Mouse (Mus musculus): ENCODE measurements around the gene Dbp. TPM values are rescaled to one million over a fixed set of nuclear protein-coding genes. Genes with fewer than 3 reads are reported as not detected.
"Not testable (repeated sequence)": the region's sequence is repeated elsewhere in the genome, so short reads cannot be mapped to it uniquely, and the experiment has no call there.

Gene Dbp
- polyA plus RNA-seq (2014; fragmentation: Nextera tagmentation; extraction: Ambion mirVana) = 2.1 TPM in 2 replicates

DNA sequence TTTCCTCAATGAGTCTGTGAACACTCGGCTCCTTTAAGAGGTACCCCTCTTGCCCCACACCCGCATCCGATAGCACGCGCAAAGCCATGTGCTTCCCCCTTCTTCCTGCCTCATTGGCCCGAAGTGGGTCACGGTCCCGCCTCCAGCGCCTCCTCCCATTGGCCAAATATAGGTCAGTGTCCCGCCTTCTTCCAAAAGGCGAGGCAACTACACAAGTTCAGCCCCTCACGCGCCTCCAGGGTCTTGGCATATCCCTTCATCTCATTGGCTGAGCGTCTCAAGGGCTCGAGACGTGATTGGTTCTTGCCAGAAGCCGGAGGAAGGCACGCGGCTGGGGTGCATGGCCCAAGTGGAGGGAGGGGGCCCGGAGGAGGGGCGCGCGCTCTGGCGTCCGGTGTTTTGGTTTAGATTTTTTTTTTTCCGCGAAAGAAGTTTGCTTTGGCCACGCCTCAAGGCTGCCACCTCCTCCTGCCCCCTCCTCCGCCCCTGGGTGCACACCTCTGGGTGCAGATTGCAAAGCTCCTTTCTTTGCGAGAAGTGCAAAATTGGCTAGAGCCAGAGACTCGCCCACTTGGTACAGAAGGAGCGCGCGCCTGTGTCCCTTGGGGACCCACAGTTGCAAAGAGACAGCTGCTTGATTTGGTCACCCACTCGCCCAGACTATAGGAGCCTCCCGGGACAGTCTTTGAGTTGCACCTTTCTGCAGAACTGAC lies at the start of gene Dbp:
Gene Dbp, plus strand, starts transcription at position 359 of the 713 bp plus-strand sequence.
- DNase-seq = peak; percentile 99
- no peaks in the 10 kb centered on the region for H3K9me3 ChIP-seq (ENCODE audit: low read depth, low read length)
- peak within 1 kb of the TSS; percentile 48 for H3K9ac ChIP-seq
- H3K27ac ChIP-seq (ENCODE audit: low read depth) = peak within 1 kb of the TSS; percentile 80
- peak; percentile 87 for ATAC-seq (ENCODE audit: insufficient read depth)
- WGBS = under 1% methylated on average over 36 of the region's 36 CpGs
- TF ChIP-seq CTCF (IDR thresholded peaks at IDR 0.05; ENCODE audit: low read depth) = no peak
- H3K4me3 ChIP-seq (ENCODE audit: low read depth, low read length) = peak within 1 kb of the TSS; percentile 55
- H3K36me3 ChIP-seq (ENCODE audit: insufficient read depth) = peaks cover 7% of the 10 kb centered on the region; the same call in 1 of the 2 replicates
- peaks cover 26% of the 10 kb centered on the region for H3K4me1 ChIP-seq (ENCODE audit: insufficient read depth)
- H3K27me3 ChIP-seq (ENCODE audit: insufficient read depth, low read length) = peaks cover 9% of the 10 kb centered on the region
- H3K4me2 ChIP-seq = peak within 1 kb of the TSS; percentile 95

- no peak overlapping the region for H3K4me3 ChIP-seq (ENCODE audit: low read depth, low read length)
- DNase-seq (no peak), ATAC-seq (ENCODE audit: insufficient read depth) (no peak)
- 0 out of 2 replicates have a peak, but pooled peaks cover 9% of the 10 kb centered on the region for H3K4me1 ChIP-seq (ENCODE audit: insufficient read depth)
- H3K4me2 ChIP-seq = no peak overlapping the region
- TF ChIP-seq CTCF (IDR thresholded peaks at IDR 0.05; ENCODE audit: low read depth) = no peak
- no peaks in the 10 kb centered on the region for H3K27me3 ChIP-seq (ENCODE audit: insufficient read depth, low read length)
- WGBS = 75% methylated on average over 11 of the region's 11 CpGs
- H3K36me3 ChIP-seq (ENCODE audit: insufficient read depth) = no peaks in the 10 kb centered on the region
- no peaks in the 10 kb centered on the region for H3K9me3 ChIP-seq (ENCODE audit: low read depth, low read length)
- no peak overlapping the region for H3K9ac ChIP-seq
- H3K27ac ChIP-seq (ENCODE audit: low read depth) = no peak overlapping the region
Measured at GRCm38 (mm10) chr7:45660746-45661478, 44.0 kb upstream of the Dbp start.

DNA sequence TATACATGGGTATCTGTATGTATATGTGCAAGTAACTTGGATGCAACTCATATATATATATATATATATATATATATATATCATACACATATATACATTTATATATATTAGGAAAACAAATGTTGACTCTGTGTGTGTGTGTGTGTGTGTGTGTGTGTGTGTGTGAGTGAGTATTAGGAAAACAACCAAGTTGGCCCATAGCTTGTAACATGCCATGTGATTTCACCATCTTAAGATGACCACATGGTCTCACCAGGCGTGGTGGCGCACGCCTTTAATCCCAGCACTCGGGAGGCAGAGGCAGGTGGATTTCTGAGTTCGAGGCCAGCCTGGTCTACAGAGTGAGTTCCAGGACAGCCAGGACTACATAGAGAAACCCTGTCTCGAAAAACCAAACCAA lies 43.2 kb upstream of the Dbp start:
- not testable (repeated sequence) for H3K4me1 ChIP-seq (ENCODE audit: insufficient read depth); H3K27me3 ChIP-seq (ENCODE audit: insufficient read depth, low read length); H3K4me2 ChIP-seq; DNase-seq; ATAC-seq (ENCODE audit: insufficient read depth); H3K4me3 ChIP-seq (ENCODE audit: low read depth, low read length); H3K9ac ChIP-seq; H3K27ac ChIP-seq (ENCODE audit: low read depth); H3K36me3 ChIP-seq (ENCODE audit: insufficient read depth); H3K9me3 ChIP-seq (ENCODE audit: low read depth, low read length)
- 83% methylated on average over 6 of the region's 6 CpGs for WGBS

- Histone ChIP-seq H3K4me3 (ENCODE audit: low read depth, low read length) (no peak overlapping the region), H3K4me2 (peak overlapping the region; percentile 27; the same call in 1 of the 2 replicates), H3K27ac (ENCODE audit: low read depth) (no peak overlapping the region), H3K36me3 (ENCODE audit: insufficient read depth) (no peaks in the 10 kb centered on the region), H3K9me3 (ENCODE audit: low read depth, low read length) (no peaks in the 10 kb centered on the region), H3K27me3 (ENCODE audit: insufficient read depth, low read length) (no peaks in the 10 kb centered on the region), H3K4me1 (ENCODE audit: insufficient read depth) (0 out of 2 replicates have a peak, but pooled peaks cover 9% of the 10 kb centered on the region), H3K9ac (no peak overlapping the region; the same call in 1 of the 2 replicates)
- DNase-seq (peak; percentile 50), ATAC-seq (ENCODE audit: insufficient read depth) (peak; percentile 63; the same call in 1 of the 2 replicates)
- WGBS = 36% methylated on average over 13 of the region's 13 CpGs
- TF ChIP-seq CTCF (IDR thresholded peaks at IDR 0.05; ENCODE audit: low read depth) = no peak
Measured at GRCm38 (mm10) chr7:45665303-45666138, 39.4 kb upstream of the Dbp start.

GRCm38 (mm10) chr7:45666161-45666560 lies 38.7 kb upstream of the Dbp start, which contains the start of gene Fut2:
TSS of gene Fut2 (minus strand) at chr7:45666394.
- Histone ChIP-seq H3K9ac (no peak within 1 kb of the TSS; the same call in 1 of the 2 replicates), H3K4me2 (peak within 1 kb of the TSS; percentile 27; the same call in 1 of the 2 replicates), H3K27me3 (ENCODE audit: insufficient read depth, low read length) (no peaks in the 10 kb centered on the region), H3K27ac (ENCODE audit: low read depth) (no peak within 1 kb of the TSS), H3K4me1 (ENCODE audit: insufficient read depth) (0 out of 2 replicates have a peak, but pooled peaks cover 9% of the 10 kb centered on the region), H3K9me3 (ENCODE audit: low read depth, low read length) (no peaks in the 10 kb centered on the region), H3K36me3 (ENCODE audit: insufficient read depth) (no peaks in the 10 kb centered on the region), H3K4me3 (ENCODE audit: low read depth, low read length) (no peak within 1 kb of the TSS)
- ATAC-seq (ENCODE audit: insufficient read depth) (no peak), DNase-seq (no peak)
- WGBS = 65% methylated on average over 7 of the region's 7 CpGs
- TF ChIP-seq CTCF (IDR thresholded peaks at IDR 0.05; ENCODE audit: low read depth) = no peak

- 68% methylated on average over 14 of the region's 14 CpGs for WGBS
- Histone ChIP-seq H3K27ac (ENCODE audit: low read depth) (no peak overlapping the region), H3K4me2 (no peak overlapping the region), H3K9ac (no peak overlapping the region), H3K4me1 (ENCODE audit: insufficient read depth) (0 out of 2 replicates have a peak, but pooled peaks cover 9% of the 10 kb centered on the region), H3K27me3 (ENCODE audit: insufficient read depth, low read length) (no peaks in the 10 kb centered on the region), H3K9me3 (ENCODE audit: low read depth, low read length) (no peaks in the 10 kb centered on the region), H3K4me3 (ENCODE audit: low read depth, low read length) (no peak overlapping the region), H3K36me3 (ENCODE audit: insufficient read depth) (no peaks in the 10 kb centered on the region)
- ATAC-seq (ENCODE audit: insufficient read depth) (no peak), DNase-seq (no peak)
- no peak for TF ChIP-seq CTCF (IDR thresholded peaks at IDR 0.05; ENCODE audit: low read depth)
Measured at GRCm38 (mm10) chr7:45667761-45668160, 37.1 kb upstream of the Dbp start.
